Mouse (Mus musculus): ENCODE results near the gene Olfr1233. TPM values are rescaled to one million over a fixed set of nuclear protein-coding genes. Genes with fewer than 3 reads are reported as not detected.

Gene Olfr1233
- total RNA-seq (2023): not detected

DNA sequence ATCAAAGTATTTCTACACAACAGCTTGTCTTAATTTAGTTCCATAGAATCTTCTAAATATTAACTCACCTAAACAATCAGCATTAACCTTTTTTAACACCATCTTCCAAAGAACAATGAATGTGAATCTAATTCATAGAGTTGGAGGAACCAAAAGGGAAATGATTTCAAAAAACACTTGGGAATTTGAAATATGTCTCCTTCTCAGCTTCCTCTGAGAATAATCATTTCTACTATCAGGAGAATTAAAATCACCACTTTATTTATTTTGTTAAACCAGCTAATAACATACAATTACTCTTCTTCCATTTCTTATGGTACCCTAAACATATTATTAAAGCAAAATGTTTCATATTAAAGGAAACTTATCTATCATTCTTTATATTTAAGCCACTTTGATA, at the start of gene Olfr1233:
Gene Olfr1233, minus strand, starts transcription at position 101 of the 400 bp plus-strand sequence.

DNA sequence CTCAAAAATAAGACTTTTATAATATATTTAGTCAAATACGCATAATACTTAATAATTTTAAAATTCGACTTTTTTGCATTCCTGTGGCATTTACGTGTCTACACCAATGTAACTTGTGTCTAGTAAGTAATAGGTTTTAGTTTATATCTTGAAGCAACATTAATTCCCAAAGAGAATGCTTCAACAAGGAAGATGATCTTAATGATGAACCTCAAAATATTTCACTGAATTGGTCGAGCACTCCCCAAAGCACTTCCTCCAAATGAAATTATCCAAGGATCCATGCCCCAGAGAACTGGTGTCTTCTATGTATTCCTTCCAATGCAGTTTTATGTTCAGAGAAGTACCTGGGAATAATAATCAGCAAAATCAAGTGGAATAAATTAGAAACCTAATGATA, 22.6 kb upstream of the Olfr1233 start, which contains the start of gene Olfr1234:
Gene Olfr1234, minus strand, starts transcription at position 101 of the 400 bp plus-strand sequence.

DNA sequence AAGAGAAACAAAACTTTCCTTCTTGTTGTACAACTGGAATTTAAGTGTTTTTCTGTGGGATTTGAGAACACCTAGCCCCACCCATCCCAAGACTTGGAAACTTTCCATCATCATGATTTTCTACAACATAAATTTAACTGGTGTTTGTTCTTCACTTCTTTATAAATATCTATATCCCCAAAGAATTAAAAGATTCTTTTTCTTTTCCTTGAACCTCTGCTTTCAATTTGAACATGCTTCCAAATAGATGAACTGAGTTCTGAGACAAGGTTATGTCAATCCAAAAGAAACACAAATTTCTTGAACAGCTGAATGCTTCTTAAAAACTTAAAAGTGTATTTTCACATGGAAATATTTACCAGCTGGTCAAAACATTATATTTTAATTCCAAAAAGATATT, 12.6 kb downstream of the Olfr1233 start, which contains the start of gene Olfr1232:
Gene Olfr1232, minus strand, starts transcription at position 101 of the 400 bp plus-strand sequence.

DNA sequence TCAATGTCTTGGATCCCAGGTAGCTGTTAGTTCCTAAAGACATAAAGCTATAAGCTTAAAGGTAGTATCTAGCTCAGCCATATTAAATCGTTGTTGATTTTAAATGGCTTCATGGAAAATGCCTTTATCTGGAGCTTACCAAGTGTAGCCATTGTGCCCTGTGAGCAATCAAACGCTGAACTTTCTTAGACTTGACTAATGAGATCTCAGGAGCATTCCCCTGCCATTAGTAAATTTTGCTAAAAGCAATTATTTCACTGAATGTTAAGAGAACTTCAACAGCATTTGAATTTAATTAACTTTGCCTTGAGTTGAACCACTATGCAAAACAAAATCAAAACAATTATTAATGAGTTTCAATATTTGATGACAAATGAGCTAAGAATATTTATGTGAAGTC, 35.2 kb downstream of the Olfr1233 start, which contains the start of gene Olfr1231:
Gene Olfr1231, minus strand, starts transcription at position 101 of the 400 bp plus-strand sequence.

DNA sequence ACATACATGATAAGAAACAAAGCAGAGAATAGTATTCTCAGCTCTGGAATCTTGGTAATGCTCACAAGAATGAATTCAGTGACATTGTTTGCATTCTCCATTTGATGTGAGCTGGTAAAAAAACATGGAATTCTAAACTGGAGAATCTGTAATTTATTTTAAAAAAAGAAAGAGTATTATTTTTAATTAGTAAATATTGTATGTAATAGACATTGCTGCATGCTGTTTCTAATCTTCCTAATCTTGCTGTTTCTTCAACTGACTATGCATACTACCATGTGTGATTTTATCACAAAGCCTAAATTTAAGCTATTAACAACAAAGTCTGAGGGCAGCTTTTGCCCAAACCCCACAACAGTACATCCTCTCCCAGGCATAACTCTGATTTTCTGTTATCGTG, 45.0 kb downstream of the Olfr1233 start, which contains the start of gene Olfr1230:
Gene Olfr1230, minus strand, starts transcription at position 101 of the 400 bp plus-strand sequence.

DNA sequence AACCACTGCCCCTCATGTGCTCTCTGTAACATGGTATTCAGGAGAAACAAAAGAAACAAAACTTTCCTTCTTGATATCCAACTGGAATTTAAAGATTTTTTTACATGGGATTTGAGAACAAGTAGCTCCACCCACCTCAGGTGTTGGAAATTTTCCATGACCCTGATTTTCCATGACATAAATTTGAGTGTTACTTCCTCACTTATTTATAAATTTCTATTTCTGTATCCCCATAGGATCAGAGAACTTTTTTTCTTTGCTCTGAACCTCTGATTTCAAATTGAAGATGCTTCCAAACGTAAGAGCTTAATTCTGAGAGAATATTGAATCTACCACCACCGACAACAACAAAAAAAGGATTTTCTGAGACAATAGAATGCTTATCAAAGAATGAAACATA, 54.3 kb downstream of the Olfr1233 start, which contains the start of gene Olfr1229:
Gene Olfr1229, minus strand, starts transcription at position 101 of the 400 bp plus-strand sequence.

Other genes with a start within 250 kb of the Olfr1233 start
- not detected for gene Olfr1220, start 235.6 kb downstream of the Olfr1233 start, total RNA-seq (2023)
- gene Olfr1221, start 225.1 kb downstream of the Olfr1233 start, total RNA-seq (2023): not detected
- not detected for gene Olfr1222, start 209.3 kb downstream of the Olfr1233 start, total RNA-seq (2023)
- not detected for gene Olfr1223, start 190.8 kb downstream of the Olfr1233 start, total RNA-seq (2023)
- gene Olfr1224-ps1, start 178.3 kb downstream of the Olfr1233 start, total RNA-seq (2023): not detected
- gene Olfr1225, start 167.7 kb downstream of the Olfr1233 start, total RNA-seq (2023): not detected
- not detected for gene Olfr1226, start 142.3 kb downstream of the Olfr1233 start, total RNA-seq (2023)
- gene Olfr1228, start 88.3 kb downstream of the Olfr1233 start, total RNA-seq (2023): not detected
- not detected for gene Olfr1229, start 54.4 kb downstream of the Olfr1233 start, total RNA-seq (2023)
- not detected for gene Olfr1230, start 45.1 kb downstream of the Olfr1233 start, total RNA-seq (2023)
- gene Olfr1231, start 35.3 kb downstream of the Olfr1233 start, total RNA-seq (2023): not detected
- not detected for gene Olfr1232, start 12.7 kb downstream of the Olfr1233 start, total RNA-seq (2023)
- not detected for gene Olfr1234, start 22.5 kb upstream of the Olfr1233 start, total RNA-seq (2023)
- not detected for gene Olfr1238, start 67.3 kb upstream of the Olfr1233 start, total RNA-seq (2023)
- gene Olfr1239, start 78.0 kb upstream of the Olfr1233 start, total RNA-seq (2023): not detected
- not detected for gene Olfr1240, start 100.6 kb upstream of the Olfr1233 start, total RNA-seq (2023)
- not detected for gene Olfr1241, start 144.7 kb upstream of the Olfr1233 start, total RNA-seq (2023)
- not detected for gene Olfr1242, start 155.9 kb upstream of the Olfr1233 start, total RNA-seq (2023)
- gene Olfr1243, start 189.1 kb upstream of the Olfr1233 start, total RNA-seq (2023): not detected
- gene Olfr1245, start 236.0 kb upstream of the Olfr1233 start, total RNA-seq (2023): not detected